Mouse (Mus musculus) neural tube, embryonic 14.5 days (tissue): Measurements from ENCODE around the gene Dcst1. TPM values are rescaled to one million over a fixed set of nuclear protein-coding genes. Genes with fewer than 3 reads are reported as not detected.
A peak's percentile ranks its signal among the peaks of the same experiment; 100 is the strongest.

Experiments used
- ATAC-seq: fragments of 200-750 bp; cut with Nextera tagmentation; 2 replicates; pipeline ENCODE4 v1.8.0; 2017; ENCODE audit warnings: low read depth, mild to moderate bottlenecking, moderate TSS enrichment, moderate library complexity
- H3K27ac ChIP-seq: fragments of 300-500 bp; sonication (generic); 2 replicates; pipeline ENCODE4 v1.5.1; 2014; ENCODE audit warnings: low read depth, mild to moderate bottlenecking, control low read depth, low read length, moderate library complexity, mixed read lengths
- H3K27me3 ChIP-seq: fragments of 300-500 bp; sonication (generic); 2 replicates; pipeline ENCODE4 v1.6.1; 2014; ENCODE audit warnings: low read length; ENCODE audit not compliant: control insufficient read depth, insufficient read depth
- H3K36me3 ChIP-seq: fragments of 300-500 bp; sonication (generic); 2 replicates; pipeline ENCODE4 v1.6.1; 2014; ENCODE audit warnings: low read length, mixed read lengths; ENCODE audit not compliant: control insufficient read depth, insufficient read depth
- H3K4me1 ChIP-seq: fragments of 300-500 bp; sonication (generic); 2 replicates; pipeline ENCODE4 v1.6.1; 2014; ENCODE audit warnings: low read length; ENCODE audit not compliant: control insufficient read depth, insufficient read depth
- H3K4me2 ChIP-seq: fragments of 300-500 bp; sonication (generic); 2 replicates; pipeline ENCODE4 v1.6.1; 2014; ENCODE audit warnings: mild to moderate bottlenecking, low read depth, low read length, control low read depth
- H3K4me3 ChIP-seq: fragments of 300-500 bp; sonication (generic); 2 replicates; pipeline ENCODE4 v1.5.1; 2014; ENCODE audit warnings: low read depth, low read length, control low read depth, mixed read lengths
- H3K9ac ChIP-seq: fragments of 300-500 bp; sonication (generic); replicated peaks from 2 replicates; pipeline ENCODE4 v1.6.1; 2014; ENCODE audit warnings: low read depth, mild to moderate bottlenecking, control low read depth, low read length, mixed read lengths
- H3K9me3 ChIP-seq: fragments of 300-500 bp; sonication (generic); 2 replicates; pipeline ENCODE4 v1.6.1; 2016; ENCODE audit warnings: low read length; ENCODE audit not compliant: control insufficient read depth
- WGBS: fragments of 180-500 bp; shearing (Covaris S2); extraction: QIAGEN DNeasy Blood & Tissue Kit; methylation state at CpG from one replicate; pipeline ENCODE4 v1.1.7; 2014; 5-methylcytosine and 5-hydroxymethylcytosine counted together
- polyA plus RNA-seq: library from polyadenylated mRNA; unstranded; fragments of >200 nt; fragmentation: Nextera tagmentation; extraction: Ambion mirVana; gene quantifications from 2 replicates; pipeline ENCODE4 v1.2.1, GENCODE M21; 2014

The Dcst1 gene
- polyA plus RNA-seq: 1.1 and 1.4 TPM in 2 replicates

DNA sequence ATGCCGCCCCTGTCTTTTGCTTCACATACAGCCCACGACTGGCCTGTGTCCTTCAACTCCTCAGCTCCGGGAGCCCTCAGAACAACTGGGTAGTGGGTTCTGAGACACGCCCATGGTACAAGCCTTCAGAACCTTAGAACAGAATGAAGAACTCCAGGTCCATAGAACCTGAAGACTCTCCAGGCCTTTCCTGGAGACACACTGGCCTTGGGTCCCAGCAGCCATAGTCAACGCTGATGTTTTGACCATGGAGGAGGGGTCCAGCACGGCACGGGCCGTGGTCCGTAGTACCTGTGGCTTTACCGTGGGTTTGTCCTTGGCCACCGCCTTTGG lies at the start of gene Dcst1:
Gene Dcst1 (minus strand): TSS at position 101 of the 333 bp plus-strand sequence.
- H3K36me3 ChIP-seq: no peaks in the 10 kb centered on the region
- WGBS: 85% methylated on average over 11 of the region's 11 CpGs
- no peak within 1 kb of the TSS for H3K4me2 ChIP-seq
- ATAC-seq: no peak
- H3K9me3 ChIP-seq: no peaks in the 10 kb centered on the region
- no peak within 1 kb of the TSS for H3K9ac ChIP-seq
- H3K27me3 ChIP-seq: no peaks in the 10 kb centered on the region
- no peaks in the 10 kb centered on the region for H3K4me1 ChIP-seq
- H3K4me3 ChIP-seq: no peak within 1 kb of the TSS
- no peak within 1 kb of the TSS for H3K27ac ChIP-seq

DNA sequence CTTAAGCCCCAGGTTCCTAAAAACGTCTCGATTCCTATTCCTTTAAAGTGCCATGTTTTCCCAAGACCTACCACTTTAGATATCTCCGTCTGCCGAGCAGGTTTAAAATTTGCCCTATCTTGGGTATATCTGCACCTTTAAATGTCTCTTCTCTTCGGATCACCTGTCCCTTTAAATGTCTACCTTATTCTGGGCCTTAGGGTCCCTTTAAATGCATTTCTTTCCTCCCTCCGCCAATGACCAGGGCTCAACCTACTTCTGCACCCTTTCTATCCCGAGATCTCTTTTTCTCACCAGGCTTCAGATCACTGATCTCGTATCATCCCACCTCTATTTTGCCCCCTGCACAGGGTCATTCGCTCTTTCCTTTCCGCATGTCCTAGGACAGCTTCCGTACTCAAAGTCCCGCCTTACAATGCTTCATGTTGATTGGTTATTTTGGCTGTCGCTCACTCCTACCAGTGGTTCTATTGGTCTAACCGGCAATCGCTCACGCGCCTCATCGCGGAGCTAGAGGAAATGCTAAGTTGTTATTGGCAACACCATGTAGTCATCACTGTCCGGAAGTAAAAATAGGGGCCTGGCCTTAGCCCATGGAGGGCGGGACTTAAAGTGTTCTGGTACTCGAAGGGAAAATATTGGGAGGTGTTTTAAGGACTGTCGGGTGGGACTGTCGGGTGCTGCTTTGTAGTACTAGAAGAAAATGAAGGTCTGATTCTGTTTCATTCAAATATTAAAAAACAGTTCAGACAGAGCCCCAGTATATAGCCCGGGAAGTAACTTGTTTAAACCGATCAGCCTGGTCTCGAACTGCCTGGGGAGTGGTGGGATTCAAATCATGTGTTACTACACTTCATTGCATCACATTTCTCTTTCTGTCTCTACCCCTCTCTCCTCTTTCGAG lies 46.7 kb upstream of the Dcst1 start, which contains the start of gene Flad1:
Gene Flad1 (minus strand): TSS at position 381 of the 904 bp plus-strand sequence.
- H3K27ac ChIP-seq: peak within 1 kb of the TSS; percentile 69
- peak within 1 kb of the TSS; percentile 42 for H3K4me3 ChIP-seq
- H3K4me2 ChIP-seq: peak within 1 kb of the TSS; percentile 86
- H3K9me3 ChIP-seq: no peaks in the 10 kb centered on the region
- H3K4me1 ChIP-seq: peaks cover 8% of the 10 kb centered on the region
- peaks cover 12% of the 10 kb centered on the region; the same call in 1 of the 2 replicates for H3K36me3 ChIP-seq
- no peaks in the 10 kb centered on the region for H3K27me3 ChIP-seq
- peak; percentile 99 for ATAC-seq
- peak within 1 kb of the TSS; percentile 52 for H3K9ac ChIP-seq
- 6% methylated on average over 28 of the region's 28 CpGs for WGBS

DNA sequence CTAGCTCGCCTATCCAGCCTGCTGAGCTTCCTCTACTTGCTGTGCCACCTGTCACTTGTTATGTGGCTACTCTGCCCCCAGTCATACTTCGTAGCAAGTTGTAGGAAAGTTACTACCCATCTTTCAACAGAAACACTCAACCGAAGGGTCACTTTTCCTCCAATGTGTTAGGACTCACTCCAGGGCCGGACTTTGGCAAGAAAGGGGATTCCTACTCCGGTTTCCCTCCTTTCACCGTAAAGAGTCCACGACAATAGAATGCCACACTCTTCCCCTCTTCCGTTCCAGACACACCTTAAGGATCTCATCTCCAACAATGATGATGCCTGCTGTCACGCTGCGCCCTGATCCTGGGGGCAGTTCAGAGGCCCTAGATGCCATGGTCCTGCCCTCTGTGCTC lies 45.8 kb upstream of the Dcst1 start:
- Histone ChIP-seq H3K4me2 (peak overlapping the region; percentile 86), H3K36me3 (peaks cover 10% of the 10 kb centered on the region; the same call in 1 of the 2 replicates), H3K27me3 (no peaks in the 10 kb centered on the region), H3K27ac (peak overlapping the region; percentile 69; the same call in 1 of the 2 replicates), H3K4me1 (peaks cover 6% of the 10 kb centered on the region), H3K9ac (peak overlapping the region; percentile 52), H3K9me3 (no peaks in the 10 kb centered on the region), H3K4me3 (peak overlapping the region; percentile 42)
- no peak for ATAC-seq
- 73% methylated on average over 10 of the region's 10 CpGs for WGBS

DNA sequence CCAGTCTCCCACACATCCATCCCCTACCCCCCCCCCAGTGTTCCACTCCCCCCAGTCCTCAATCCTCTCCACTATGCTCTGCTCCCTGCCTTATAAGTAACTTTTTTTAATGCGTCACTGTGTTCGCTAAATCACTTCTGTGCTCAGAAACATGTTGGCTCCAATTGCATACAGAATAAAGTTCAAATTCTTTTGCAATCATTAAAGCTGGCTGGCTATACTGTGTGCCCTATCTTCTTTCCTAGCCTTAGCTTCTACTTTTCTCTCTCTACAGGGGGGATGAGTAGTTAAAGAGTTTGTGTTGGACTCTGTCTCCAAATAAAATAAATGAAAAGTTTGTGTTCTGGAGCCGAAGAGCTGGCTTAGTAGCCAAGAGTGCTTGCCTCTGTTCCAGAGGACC lies 44.6 kb upstream of the Dcst1 start:
- Histone ChIP-seq H3K4me3 (no peak overlapping the region), H3K36me3 (peaks cover 4% of the 10 kb centered on the region; the same call in 1 of the 2 replicates), H3K9ac (no peak overlapping the region), H3K4me2 (no peak overlapping the region), H3K4me1 (peaks cover 6% of the 10 kb centered on the region), H3K9me3 (no peaks in the 10 kb centered on the region), H3K27ac (no peak overlapping the region), H3K27me3 (no peaks in the 10 kb centered on the region)
- ATAC-seq: no peak
- 96% methylated on average over 3 of the region's 3 CpGs for WGBS

DNA sequence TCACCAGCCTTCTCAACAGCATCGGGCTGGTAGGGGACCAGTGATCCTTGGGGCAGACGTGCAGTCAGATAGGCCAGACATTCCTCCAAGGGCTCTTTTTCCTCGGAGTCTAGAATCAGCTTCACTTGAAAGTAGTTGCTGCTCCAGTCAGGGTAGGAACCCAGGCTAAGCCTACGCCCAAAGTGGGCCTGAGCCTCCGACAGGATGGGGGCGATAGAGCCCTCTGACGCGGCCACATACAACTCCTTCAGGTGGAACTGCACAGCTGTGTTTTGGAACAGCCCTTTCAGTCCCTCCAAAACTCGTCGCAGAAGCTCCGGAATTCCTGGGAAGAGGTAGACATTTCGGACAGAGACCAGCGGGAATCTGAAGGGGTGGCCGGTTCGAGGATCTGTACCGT lies 43.4 kb upstream of the Dcst1 start:
- no peak for ATAC-seq
- 65% methylated on average over 16 of the region's 16 CpGs for WGBS
- no peak overlapping the region for H3K4me3 ChIP-seq
- H3K36me3 ChIP-seq: peaks cover 12% of the 10 kb centered on the region
- no peaks in the 10 kb centered on the region for H3K9me3 ChIP-seq
- H3K27ac ChIP-seq: no peak overlapping the region
- H3K9ac ChIP-seq: no peak overlapping the region
- peaks cover 6% of the 10 kb centered on the region for H3K4me1 ChIP-seq
- no peak overlapping the region for H3K4me2 ChIP-seq
- H3K27me3 ChIP-seq: no peaks in the 10 kb centered on the region

DNA sequence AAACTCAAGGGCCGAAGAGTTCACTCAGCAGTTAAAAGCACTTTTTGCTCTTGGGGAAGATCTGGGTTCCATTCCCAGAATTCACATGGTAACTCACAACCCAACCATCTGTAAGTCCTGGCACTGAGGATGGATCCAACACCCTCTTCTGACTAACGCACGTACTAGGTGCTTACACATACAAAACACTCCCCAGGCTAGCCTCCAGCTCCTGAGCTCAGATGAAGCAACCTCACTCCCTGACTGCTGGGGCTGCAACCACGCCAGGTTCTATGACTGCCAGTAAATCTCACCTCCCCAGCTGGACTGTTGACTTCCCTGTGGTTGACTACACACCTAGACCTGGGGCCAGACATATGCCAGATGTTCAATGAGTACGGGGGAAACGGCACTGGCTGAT lies 41.8 kb upstream of the Dcst1 start:
- H3K4me1 ChIP-seq: peaks cover 6% of the 10 kb centered on the region
- peaks cover 18% of the 10 kb centered on the region for H3K36me3 ChIP-seq
- no peak overlapping the region for H3K4me2 ChIP-seq
- H3K4me3 ChIP-seq: no peak overlapping the region
- no peaks in the 10 kb centered on the region for H3K27me3 ChIP-seq
- WGBS: 90% methylated on average over 6 of the region's 6 CpGs
- no peaks in the 10 kb centered on the region for H3K9me3 ChIP-seq
- no peak overlapping the region for H3K27ac ChIP-seq
- no peak overlapping the region for H3K9ac ChIP-seq
- no peak for ATAC-seq

DNA sequence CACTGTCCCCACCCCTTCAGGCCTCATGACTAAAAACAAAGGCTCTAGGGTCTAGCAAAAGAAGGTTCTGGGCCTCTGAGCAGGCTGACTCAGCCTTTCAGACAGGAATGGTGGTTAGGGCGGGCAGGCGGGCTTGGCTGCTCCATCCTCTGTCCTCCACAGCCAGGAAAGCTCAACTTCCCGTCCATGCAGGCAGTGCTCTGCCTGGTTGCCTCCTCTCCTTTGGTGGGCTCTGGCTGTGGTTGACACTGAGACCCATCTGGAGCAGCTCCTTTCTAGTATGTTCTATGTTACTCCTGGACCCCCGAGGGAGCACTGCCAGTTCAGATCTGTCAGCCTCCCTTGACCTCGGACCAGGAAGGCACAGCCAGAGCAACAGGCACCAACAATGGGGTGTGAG lies 37.6 kb upstream of the Dcst1 start, which contains the start of gene Lenep:
Gene Lenep (minus strand): TSS at position 101 of the 400 bp plus-strand sequence.
- H3K36me3 ChIP-seq: peaks cover 15% of the 10 kb centered on the region
- H3K27ac ChIP-seq: no peak within 1 kb of the TSS
- no peaks in the 10 kb centered on the region for H3K4me1 ChIP-seq
- no peak within 1 kb of the TSS for H3K9ac ChIP-seq
- H3K27me3 ChIP-seq: no peaks in the 10 kb centered on the region
- 86% methylated on average over 5 of the region's 5 CpGs for WGBS
- no peak within 1 kb of the TSS for H3K4me3 ChIP-seq
- no peaks in the 10 kb centered on the region for H3K9me3 ChIP-seq
- H3K4me2 ChIP-seq: no peak within 1 kb of the TSS
- no peak for ATAC-seq

DNA sequence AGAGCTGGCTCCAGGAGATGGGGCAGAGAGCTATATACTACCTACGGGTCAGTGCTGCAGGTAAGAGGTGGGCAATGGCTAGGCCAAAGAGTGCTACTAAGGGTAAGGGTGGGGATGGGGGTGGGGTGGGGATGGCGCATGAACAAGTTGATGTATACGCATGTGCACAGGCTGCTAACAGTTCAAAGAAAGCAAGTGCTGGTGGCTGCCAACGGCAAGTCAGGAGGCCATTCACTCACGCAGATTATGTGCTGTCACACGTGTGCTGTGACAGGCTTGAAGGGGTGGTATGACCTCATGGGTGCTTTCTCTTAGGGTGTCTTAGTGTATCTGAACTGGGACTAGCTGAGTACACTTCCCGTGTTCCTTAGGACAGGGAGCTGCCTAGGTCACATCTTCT lies 36.3 kb upstream of the Dcst1 start:
- no peak overlapping the region for H3K4me3 ChIP-seq
- ATAC-seq: no peak
- H3K27ac ChIP-seq: no peak overlapping the region
- H3K9ac ChIP-seq: no peak overlapping the region
- WGBS: 92% methylated on average over 7 of the region's 7 CpGs
- H3K9me3 ChIP-seq: no peaks in the 10 kb centered on the region
- H3K27me3 ChIP-seq: no peaks in the 10 kb centered on the region
- H3K4me2 ChIP-seq: no peak overlapping the region
- H3K36me3 ChIP-seq: peaks cover 15% of the 10 kb centered on the region
- H3K4me1 ChIP-seq: peaks cover under 1% of the 10 kb centered on the region; the same call in 1 of the 2 replicates

DNA sequence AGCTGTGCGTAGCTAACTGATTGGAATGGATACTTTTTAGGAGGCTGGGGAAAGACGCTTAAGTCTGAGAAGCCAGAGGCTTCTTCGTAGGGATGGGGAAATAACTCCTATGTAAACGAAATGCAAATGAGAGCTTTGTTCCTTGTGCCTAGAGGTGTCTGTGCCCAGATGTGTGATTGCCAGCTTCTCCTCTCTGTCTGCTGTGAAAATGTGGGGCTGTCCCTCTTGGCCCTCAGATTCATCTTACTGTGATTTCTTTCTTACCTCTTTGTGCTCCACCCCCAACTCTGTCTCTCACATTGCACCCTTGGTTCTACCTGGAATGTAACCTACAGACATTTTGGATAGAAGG lies 31.6 kb upstream of the Dcst1 start:
- 2% methylated on average over 4 of the region's 4 CpGs for WGBS
- Histone ChIP-seq H3K4me1 (peaks cover 21% of the 10 kb centered on the region), H3K27me3 (peaks cover 5% of the 10 kb centered on the region; the same call in 1 of the 2 replicates), H3K4me2 (peak overlapping the region; percentile 97), H3K9ac (no peak overlapping the region), H3K27ac (no peak overlapping the region), H3K36me3 (no peaks in the 10 kb centered on the region; the same call in 1 of the 2 replicates), H3K9me3 (no peaks in the 10 kb centered on the region), H3K4me3 (peak overlapping the region; percentile 34)
- ATAC-seq: no peak
